Mouse (Mus musculus): ENCODE data around the gene Zfp444.

DNA sequence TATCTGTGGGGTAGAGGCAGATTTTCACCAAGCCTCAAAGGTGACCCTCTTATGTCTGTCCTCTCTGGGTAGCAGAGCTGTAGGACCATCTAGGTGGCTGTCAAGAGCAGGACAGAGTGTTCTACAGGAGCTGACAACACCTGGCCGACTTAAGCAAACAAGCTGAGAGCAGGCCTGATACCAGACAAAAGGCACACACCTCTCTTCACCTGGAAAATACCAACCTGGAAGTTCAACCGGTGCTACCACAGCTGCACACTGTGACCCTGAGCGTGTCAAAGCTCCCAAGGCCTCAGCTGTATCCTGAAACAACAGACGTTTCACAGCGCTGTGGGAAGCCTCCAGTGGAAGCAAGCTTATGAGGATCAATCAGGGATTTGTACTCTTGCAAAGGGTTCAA lies 24.3 kb upstream of the Zfp444 start:
- TF ChIP-seq CTCF (IDR thresholded peaks at IDR 0.05): no peak
- 0 out of 2 replicates have a peak, but pooled peaks have one; percentile 48 for TF ChIP-seq EP300 (IDR thresholded peaks at IDR 0.05)

All from lung, postnatal 0 days (tissue).